Mouse (Mus musculus) 416B (cell line): Measurements from ENCODE around the gene Gxylt2.

Experiments
- DNase-seq: peaks from one replicate; pipeline ENCODE4 v3.0.0; 2011; ENCODE audit warnings: low read depth

The Gxylt2 gene

DNA sequence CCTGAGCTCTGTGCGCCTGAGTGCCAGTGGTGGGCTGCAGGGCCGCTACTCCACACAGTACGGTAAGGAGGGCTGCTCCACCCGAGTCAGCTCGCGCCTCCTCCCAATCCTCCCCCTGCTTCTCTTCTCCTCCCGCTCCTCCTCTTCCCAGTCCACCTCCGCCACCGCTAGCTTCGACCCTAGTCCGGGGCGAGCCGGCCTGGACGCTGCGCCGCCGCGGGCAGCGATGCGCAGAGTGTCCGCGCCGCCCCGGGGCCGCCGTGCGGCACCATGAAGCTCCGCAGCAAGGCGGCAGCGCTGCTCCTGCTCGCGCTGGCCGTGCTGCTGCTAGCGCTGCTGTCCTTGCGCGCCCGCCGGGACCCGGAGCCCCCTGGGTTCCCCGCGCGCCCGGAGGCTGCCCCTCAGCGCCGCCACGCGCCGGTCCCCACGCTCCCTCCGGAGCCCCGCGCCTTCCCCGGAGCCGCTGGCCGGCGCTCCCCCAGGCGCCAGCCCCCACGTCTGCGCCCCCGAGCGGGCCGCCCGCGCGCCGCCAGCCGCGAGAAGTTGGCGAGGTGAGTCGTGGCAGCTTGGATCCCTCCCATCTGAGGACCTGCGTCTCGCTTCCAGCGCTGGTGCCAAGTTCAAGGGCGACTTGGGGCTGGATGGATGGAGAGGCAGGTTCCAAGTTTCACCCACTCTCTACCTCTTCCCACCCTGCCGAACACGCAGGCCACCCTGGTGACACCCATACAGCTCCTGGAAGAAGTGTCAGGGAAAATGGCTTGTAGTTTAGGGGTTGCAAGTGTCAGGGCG lies at the start of gene Gxylt2:
Gene Gxylt2, plus strand, starts transcription at position 161 of the 792 bp plus-strand sequence.
- DNase-seq = no peak

DNA sequence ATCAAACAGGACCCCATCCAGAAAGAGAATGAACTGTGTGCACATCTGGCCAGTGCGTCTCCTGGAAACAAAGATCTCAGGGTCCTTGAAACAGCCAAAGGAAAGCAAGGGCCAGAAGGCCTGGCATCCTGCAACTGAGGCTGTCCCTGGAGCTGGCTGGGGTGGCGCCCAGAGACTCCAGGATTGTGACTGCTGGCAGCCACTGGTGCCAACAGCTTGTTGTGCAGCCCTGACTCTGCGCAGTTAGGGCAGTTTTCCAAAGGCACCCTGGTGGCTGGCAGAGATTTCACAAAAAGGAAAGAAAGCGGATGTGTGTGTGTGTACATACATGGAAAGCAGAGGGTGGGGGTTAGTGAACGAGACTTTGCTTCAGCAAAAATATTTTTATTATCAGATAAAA lies 44.1 kb upstream of the Gxylt2 start:
- no peak for DNase-seq

DNA sequence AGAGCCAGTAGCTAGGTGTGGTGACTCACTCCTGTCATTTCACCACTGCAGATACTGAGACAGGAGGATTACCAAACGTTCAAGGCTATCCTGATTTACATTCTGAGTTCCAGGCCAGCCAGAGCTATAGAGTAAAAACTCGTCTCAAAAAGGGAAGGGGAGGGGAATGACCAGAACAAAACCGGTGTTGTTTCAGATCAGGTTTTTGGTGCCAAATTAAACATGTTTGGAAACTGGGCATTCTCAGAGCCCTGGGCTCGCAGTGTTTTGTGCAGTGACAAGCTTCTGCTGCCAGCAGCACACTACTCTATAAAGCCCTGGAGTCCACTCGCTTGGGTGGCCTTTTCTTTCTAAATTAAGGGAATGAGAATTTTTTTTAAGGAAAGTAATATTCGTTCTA lies 42.3 kb upstream of the Gxylt2 start:
- peak; percentile 12 for DNase-seq

DNA sequence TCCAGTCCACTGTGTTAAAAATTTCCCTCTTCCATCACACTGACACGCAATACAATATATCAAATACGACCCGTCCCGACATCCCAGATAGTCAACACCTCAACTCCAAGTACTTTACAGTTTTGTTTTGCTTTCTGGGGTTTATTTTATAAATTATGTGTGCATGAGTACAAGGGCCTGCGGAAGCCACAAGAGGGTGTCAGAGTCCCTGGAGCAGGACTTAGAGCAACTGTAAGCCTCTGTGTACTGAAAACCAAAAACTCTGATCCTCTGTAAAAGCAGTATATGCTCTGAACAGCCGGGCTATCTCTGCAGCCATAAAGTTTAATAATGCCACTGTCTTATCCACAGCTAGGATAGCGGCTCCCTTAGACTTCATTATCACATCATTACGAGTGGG lies 36.9 kb upstream of the Gxylt2 start:
- DNase-seq = peak; percentile 18

DNA sequence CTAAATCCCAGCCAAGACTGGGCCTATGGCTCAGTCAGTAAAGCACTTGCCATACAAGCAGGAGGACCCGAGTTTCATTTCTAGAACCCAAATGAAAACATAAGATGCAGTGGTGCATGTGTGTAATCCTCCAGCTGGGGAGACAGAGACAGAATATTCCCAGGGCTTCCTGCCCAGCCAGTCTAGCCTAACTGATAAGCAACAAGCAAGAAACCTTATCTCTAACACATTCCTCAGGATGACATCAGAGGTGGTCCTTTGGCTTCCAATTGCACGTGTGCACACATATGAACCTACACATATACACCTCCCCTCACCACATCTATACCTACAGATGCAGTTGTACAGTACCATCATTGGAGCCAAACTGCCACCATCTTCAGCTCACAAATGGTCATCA lies 35.7 kb upstream of the Gxylt2 start:
- DNase-seq = peak; percentile 11

DNA sequence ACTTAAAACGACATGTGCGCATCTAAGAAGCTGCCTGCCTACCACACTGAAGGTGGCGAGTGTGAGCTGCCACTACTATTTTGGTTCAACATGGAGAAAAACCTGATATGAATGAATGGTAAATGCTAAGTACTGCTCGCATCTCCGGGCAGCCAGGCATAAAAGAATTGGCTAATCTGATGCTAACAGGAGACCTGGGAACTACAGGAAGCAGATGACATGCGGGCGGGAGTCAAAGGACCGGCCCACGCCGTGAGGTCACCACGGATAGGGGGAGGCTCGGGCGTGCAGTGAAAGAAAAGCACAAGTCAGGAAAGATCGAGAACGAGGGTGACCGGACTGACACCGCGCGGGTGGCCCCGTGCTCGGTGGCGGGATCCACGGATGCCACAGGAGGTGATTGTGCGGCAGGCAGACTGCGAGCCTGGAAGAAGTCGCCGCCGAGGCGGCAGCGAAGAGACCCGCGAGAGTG lies 34.1 kb upstream of the Gxylt2 start:
- peak; percentile 86 for DNase-seq

DNA sequence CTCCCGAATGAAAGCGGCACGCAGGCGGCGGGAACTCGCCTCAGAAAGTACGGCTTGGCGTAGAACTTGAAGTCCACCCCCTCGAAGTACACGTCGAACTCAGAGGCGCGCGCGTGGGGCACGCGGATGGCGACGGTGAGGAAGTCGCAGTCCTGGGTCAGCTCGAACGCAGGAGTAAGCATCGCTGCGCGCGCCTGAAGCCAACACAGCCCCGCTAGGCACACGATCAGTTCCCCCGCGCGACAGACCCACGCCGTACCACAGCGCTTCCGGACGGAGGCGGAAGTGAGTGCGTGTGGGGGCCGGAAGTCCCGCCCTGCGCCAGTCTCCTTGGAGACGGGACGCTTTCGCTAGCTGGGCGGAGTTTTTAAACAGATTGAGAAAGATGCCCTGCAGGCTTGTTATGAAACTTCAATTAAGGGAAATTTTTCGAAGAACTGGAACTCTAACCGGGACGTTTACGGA lies 33.6 kb upstream of the Gxylt2 start, which contains the start of gene Shq1:
Gene Shq1, minus strand, starts transcription at position 278 of the 465 bp plus-strand sequence.
- peak; percentile 90 for DNase-seq

DNA sequence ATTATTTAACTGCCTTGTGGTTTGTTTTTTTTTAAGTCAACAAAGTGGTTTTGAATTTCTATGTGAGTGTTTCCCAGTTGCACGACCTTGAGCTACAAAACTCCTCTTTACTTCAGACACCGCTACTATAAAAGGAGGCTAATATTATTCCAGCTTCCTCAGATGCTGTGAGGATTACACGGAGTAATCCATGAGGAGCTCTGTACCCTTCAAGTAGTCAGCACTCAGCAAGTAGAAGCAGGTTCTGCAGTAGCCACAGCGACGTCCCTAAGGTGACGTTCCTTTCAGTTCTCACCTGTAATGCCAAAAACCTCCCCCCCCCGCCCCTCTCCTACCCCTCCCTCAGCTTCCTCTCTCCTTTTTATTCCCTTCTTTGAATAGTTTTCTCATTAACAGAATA lies 33.1 kb upstream of the Gxylt2 start:
- no peak for DNase-seq

DNA sequence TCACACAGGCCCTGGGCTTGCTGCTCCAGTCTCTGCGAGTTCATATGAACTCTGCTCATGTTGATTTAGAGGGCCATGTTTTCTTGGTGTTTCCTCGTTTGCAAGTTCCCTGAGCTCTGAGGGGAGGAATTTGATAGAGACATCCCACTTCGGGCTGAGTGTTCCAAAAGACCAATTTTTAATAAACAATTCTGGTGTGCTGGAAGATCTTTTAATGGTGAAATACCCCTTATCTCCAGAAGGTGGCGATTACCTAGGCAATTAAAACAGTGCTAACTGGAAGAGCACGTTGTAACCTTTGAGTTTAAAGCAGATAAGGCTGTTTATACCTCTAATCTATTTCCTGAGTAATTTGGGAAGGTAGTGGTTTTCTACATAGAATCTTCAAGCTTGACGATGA lies 29.6 kb upstream of the Gxylt2 start:
- DNase-seq = peak; percentile 68

DNA sequence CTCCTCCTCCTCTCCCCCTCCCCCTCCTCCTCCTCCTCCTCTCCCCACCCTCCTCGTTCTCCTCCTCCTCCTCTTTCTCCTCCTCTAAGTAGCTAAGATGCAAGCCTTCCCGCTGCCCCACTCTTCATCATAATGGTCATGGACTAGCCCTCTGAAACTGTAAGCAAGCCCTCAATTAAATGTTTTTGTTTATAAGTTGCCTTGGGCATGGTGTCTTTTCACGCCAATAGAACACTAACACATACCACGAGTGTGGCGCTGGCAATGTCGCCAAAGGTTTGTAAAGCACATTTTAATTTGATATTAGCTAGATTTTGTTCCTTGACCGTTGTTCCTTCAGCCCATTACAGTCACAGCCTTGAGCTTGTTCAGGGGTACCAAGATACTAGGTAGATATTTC lies 28.1 kb upstream of the Gxylt2 start:
- DNase-seq = no peak

DNA sequence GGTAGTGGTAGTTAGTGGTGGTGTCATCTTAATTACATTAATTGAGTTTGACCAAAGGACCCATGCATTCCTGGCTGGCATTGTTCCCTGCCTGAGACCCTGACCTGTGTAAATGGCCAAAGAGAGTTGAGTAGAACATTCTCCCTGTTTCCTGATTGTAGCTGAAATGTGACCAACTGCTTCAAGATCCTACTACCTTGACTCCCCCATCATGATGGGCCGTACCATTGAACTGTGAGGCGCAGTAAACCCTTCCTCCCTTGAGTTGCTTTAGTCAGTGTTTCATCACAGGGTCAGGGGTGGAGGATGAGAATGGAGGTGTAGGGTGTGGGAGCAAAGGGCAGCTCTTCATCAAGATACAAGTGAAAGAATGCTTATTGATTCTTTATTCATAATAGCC lies 25.9 kb upstream of the Gxylt2 start:
- no peak for DNase-seq

DNA sequence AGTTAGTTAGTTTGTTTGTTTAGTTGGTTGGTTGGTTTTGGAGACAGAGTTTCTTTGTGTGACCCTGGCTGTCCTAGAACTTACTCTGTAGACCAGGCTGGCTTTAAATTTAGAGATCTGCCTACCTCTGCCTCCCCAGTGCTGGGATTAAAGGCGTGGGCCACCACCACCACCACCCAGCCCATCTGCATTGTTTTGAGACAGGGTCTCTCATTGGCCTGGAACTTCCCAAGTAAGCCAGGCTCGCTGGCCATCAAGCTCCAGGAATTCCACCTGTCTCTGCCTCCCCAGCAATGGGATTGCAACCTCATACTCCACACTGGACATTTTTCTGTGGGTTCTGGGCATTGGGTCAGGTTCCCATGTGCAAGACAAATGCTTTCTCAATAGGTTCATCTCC lies 18.2 kb upstream of the Gxylt2 start:
- no peak for DNase-seq

DNA sequence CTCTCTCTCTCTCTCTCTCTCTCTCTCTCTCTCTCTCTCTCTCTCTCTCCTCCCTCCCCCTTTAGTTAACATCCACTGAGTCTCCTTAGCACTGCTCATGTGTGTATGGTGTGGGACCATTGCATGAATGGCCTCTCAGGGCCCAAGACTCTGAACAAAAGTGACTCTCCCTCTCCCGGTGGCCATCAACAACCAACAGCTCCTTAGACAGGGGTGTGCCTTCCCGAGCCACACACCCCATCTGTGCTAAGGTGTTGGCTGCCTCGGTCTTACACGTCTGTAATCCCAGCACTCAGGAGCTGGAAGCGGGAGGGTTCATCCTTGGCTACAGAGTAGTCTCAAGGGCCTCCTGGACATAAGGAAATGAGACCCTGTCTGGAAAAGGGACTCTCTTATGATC lies 4.5 kb upstream of the Gxylt2 start:
- no peak for DNase-seq

DNA sequence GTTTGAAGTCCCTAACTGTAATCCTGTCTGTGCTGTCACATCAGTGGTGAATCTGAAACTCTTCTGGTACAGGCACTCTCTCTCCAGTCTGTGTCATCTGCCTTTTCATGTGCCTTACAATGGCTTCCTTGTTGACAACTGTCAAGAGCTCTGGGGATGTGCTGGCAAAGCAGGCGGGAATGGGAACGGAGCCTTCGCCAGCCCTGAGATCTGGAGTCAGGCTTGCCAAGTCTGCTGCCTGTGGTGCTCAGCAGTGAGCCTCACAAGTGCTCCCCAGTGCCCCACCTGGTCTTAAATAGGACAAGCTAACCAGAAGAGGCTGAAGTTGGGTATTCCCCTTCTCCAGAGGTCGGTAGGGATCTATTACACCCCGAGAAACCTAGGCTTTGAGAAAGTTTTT lies 3.8 kb upstream of the Gxylt2 start:
- no peak for DNase-seq

DNA sequence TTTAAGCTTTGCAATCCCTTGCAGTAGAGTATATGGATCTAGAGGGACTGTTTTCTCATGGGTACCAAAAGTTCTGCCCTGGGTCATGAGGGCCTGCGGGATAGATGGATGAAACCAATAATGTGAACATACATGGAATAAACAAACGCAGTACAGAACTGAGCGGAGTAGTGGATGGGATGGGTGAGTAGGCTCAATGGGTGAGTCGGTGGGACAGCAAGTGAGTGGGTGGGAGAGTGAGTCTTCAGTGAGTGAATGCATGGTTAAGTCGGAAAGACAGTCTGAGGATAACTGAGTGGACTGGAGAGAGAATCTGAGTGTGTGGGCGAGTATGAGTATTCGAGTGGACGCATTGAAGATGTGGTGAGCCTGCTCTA lies 349 bp upstream of the Gxylt2 start:
- no peak for DNase-seq

DNA sequence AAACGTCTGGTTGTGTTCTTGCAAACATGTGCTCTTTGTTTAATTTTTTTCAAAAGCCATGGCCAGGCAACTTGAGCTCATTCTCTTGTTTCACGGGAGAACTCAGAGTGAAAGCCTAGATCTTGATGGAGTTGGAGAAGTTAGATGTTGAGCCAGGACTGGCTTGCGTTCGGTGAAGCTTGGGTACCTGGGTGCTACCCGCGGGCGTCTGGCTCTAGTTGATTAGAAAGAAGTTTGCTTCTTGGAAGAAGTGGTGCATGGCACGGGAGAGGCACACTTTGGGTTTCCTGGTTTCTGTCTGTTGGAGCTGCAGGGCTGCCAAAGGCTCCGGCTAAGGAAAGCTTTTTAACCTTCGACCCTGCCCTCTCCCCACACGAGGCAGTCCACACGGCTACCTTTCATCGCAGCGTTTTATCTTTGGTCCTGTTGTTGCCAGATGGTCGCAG lies 855 bp downstream of the Gxylt2 start:
- DNase-seq = no peak

DNA sequence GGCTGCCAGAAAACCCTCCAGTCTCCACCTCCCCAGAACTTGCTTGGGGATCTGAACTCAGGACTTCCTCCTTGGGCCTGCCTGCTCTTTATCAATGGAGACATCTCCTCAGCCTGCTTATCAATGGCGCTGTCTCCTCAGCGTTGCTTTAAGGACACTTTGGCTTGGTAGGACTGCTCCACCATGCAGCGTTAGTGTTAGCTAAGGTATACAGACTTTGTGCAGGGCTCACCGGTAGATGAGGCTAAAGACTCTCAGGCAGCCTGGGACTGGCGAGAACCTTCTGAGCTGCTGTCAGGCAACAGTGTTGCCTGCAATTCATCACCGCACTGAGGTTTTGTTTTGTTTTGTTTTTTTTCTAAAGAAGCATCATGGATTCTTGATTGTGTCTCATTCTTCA lies 2.3 kb downstream of the Gxylt2 start:
- DNase-seq = no peak

DNA sequence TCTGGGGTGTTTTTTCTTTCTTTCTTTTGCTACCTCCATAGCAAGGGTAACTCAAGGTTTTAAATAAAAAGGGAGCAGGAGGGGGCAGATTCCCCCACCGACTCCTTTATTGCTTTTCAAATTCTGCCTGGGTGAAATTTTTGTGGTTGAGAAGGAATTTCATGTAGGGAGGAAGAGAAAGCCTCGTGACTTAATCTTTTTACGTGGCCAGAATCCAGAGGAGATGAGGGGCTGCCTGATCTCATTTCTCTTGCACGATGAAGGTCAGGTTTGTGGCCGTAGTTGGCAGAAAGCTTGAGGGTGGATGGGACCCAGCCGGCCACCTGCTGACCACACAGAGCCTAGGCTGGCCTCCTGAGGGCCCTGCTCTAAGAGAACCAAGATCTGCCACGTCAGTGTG lies 3.0 kb downstream of the Gxylt2 start:
- no peak for DNase-seq

DNA sequence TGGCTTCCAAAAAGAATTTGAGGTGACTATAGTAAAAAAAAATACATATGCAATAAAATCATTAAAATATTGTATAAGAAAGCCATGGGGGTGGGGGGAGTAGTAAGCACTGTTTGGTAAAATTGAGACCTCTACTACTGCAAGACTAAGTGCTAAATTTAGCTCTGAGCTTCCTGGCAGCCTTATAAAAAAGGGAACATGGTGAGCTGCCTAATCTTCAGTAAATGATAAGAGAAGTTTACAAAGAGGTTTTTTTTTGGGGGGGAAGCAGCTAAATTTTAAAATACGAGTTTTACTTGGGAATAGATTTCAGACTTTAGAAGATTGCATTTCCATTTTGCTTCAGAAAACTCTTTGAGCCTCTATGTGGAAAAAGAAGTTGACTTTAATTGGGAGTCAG lies 3.7 kb downstream of the Gxylt2 start:
- DNase-seq = peak; percentile 4

DNA sequence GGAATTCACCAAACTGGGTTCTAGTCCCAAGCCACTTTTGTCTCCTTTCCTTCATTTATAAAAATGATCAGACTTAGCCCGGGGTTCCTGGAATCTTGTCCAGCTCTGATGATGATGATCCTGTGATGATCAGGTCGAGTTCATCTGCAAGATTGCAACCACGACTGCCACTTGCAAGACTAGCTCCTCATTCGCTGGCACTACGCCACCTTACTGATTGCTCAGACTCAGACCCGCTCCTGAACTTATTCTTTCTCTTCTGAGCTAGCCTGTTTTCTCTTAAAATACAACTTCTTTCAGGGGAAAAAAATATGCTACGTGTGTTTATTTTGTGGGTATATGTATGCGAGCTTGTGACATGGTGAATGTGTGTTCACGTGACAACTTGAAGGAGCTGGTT lies 4.5 kb downstream of the Gxylt2 start:
- DNase-seq = peak; percentile 4

DNA sequence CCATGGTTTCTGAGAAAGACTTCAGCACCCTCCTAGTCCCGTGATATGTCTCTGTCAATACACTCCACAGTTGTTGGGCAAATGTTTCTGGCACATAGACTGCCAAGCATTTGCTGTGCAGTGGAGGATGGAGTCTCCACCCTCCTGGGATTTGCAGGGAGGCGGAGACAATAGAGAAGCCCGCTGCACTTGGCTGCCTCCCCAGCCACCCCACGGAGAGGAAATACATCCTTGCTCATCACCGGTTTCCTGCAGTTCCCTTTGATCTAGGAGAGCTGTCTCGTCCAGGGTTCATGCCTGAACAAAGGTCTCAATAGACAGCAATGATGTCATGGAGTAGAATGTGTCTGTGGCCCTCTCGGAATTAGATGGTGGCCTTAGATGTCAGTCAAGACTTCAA lies 4.9 kb downstream of the Gxylt2 start:
- DNase-seq = peak; percentile 5

DNA sequence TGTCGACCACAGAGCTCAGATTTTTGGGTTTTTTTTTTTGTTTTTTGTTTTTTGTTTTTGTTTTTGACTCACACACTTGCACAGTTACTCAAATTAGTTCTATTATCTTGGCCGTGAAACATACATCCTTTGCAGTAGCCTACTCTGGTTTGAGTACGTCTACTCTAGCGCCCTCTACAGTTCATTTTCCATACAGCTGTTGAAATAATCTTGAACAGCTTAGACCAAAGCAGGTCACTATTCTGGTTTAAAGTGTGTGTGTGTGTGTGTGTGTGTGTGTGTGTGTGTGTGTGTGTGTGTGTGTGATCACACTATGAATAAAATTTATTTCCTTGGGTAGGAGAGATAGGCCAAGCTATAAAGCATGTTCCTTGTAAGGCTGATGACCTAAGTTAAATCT lies 5.6 kb downstream of the Gxylt2 start:
- peak; percentile 60 for DNase-seq

DNA sequence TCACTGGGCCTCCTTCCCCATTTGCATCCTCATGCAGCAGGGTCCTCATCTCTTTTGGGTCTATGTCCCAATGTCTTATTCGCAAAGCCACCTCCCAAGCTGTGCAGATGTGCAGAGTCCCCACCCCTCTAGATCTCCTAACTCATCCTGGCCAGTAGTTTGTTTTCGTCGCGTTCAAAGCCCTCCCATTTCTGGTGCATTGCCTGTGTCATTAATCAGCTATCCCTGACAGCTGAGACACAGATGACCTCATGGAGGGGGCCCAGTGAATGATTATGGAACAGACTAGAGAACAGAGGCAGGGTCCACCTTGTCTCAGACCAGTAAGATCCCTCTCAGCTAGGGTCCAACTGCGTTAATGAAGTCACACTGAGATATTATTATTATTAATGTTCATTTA lies 6.3 kb downstream of the Gxylt2 start:
- DNase-seq = no peak

DNA sequence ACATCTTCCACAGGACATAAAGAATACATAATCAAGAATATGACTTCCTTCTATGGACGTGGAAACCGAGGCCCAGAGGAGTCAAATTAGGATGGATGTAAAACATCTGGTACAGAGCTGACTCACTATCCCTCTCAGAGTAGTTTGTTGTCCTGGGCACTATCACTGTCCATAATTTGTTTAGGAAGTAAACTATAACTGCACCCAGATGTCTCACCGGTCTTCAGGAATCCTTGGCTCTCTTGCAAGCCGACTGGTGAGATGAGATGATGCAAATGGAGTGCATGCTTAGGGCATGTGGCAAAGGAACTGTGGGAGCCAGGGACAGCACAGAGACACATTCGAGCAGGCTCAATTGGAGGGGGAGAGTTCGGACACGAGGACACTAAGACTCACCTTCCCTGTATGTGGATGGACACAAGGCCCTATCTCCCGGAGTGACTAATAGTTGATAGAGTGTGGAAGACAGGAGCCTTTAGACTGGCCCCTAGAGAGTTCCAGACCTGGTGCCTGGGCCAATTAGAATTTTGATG lies 10.8 kb downstream of the Gxylt2 start:
- no peak for DNase-seq
